Mouse (Mus musculus): ENCODE results near the gene Il27ra. TPM values are rescaled to one million over a fixed set of nuclear protein-coding genes. Genes with fewer than 3 reads are reported as not detected.
A peak's percentile ranks its signal among the peaks of the same experiment; 100 is the strongest.

Il27ra gene
- total and polyA plus RNA-seq, 3 experiments, result 3.2 to 4.6 (median 3.7) TPM

DNA sequence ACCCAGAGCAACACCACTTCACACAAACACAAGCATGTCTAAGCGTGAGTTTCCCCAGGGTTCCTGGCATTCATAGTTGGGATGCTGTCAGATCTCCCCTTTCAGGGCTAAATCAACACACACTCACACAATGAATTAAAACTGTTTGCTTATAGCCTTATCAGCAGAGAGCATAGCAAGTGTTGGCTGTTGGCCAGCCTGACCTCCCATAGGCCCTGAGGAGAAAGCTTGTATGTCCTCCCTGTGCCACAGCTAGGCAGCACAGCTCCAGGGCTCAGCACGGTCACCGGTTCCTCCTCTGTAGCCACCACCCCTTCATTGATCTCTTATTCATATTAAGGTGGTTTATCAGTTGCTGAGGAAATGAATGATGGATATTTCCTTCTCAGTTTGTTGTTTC, 10.4 kb upstream of the Il27ra start:
- no peak overlapping the region for H3K27ac ChIP-seq

DNA sequence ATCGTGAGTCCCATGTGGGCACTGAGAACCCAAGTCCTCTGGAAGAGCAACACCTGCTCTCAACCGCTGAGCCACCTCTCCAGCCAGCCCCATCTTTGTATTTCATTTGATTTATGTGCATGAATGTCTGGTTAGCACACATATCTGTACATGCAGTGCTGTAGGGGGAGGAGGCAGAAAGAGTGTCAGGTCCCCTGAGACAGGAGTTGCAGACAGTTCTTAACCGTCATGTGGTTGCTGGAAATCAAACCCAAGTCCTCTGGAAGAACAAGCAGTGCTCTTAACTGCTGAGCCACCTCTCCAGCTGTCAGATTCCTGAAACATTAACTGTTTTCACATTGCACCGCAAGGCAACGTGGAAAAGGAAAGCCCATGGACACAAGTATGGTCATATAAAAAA, 5.8 kb upstream of the Il27ra start:
- Histone ChIP-seq H3K4me3 (no peak overlapping the region), H3K27me3 (ENCODE audit: control insufficient read depth, insufficient read depth, low read length) (no peaks in the 10 kb centered on the region; the same call in 1 of the 2 replicates), H3K4me1 (ENCODE audit: control insufficient read depth, insufficient read depth, low read length) (no peaks in the 10 kb centered on the region), H3K9ac (ENCODE audit: low read depth, low read length) (no peak overlapping the region), H3K79me2 (replicated peaks; ENCODE audit: control insufficient read depth, insufficient read depth, low read length) (no peaks in the 10 kb centered on the region), H3K27ac (no peak overlapping the region), H3K36me3 (ENCODE audit: control insufficient read depth, insufficient read depth, low read length) (no peaks in the 10 kb centered on the region)
- 72% methylated on average over 5 of the region's 5 CpGs for WGBS
- no peak for TF ChIP-seq POLR2A (IDR thresholded peaks at IDR 0.05; ENCODE audit: insufficient read depth, low read depth, low read length)
- TF ChIP-seq EP300 (IDR thresholded peaks at IDR 0.05; ENCODE audit: insufficient read depth, low read depth, low read length), result no peak
- TF ChIP-seq CTCF (IDR thresholded peaks at IDR 0.05), result no peak
- DNase-seq, result no peak
- intact Hi-C loops (cut with DNase I), result no loop called here

More for the DNA sequence above, 10.4 kb upstream of the Il27ra start:
- DNase-seq, result no peak
- intact Hi-C loops (cut with DNase I), result no loop called here
- Histone ChIP-seq H3K27me3 (ENCODE audit: control insufficient read depth, insufficient read depth, low read length) (no peaks in the 10 kb centered on the region), H3K4me1 (ENCODE audit: control insufficient read depth, insufficient read depth, low read length) (no peaks in the 10 kb centered on the region), H3K9ac (ENCODE audit: low read depth, low read length) (no peak overlapping the region), H3K36me3 (ENCODE audit: control insufficient read depth, insufficient read depth, low read length) (no peaks in the 10 kb centered on the region), H3K4me3 (no peak overlapping the region), H3K79me2 (replicated peaks; ENCODE audit: control insufficient read depth, insufficient read depth, low read length) (no peaks in the 10 kb centered on the region)
- WGBS, result 26% methylated on average over 3 of the region's 3 CpGs
- TF ChIP-seq EP300 (IDR thresholded peaks at IDR 0.05; ENCODE audit: insufficient read depth, low read depth, low read length), result no peak
- no peak for TF ChIP-seq POLR2A (IDR thresholded peaks at IDR 0.05; ENCODE audit: insufficient read depth, low read depth, low read length)
- no peak for TF ChIP-seq CTCF (IDR thresholded peaks at IDR 0.05)

DNA sequence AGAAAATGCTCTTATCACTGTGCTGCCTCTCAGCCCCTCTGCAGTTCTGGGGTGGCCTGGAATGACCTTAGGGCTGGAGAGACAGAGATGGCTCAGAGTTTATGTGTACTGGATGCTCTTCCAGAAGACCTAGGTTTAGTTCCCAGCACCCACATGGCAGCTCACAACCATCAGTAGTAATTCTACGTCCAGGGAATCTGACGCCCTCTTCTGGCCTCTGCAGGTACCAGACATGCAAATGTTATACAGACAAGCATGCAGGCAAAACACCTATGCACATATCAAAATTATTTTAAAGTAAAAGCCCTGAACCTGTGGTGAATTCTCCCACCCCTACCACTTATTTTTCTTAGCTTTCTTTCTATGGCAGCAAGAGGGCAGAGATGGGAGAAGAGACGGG, 4.1 kb upstream of the Il27ra start:
- 85% methylated on average over 3 of the region's 3 CpGs for WGBS
- Histone ChIP-seq H3K36me3 (ENCODE audit: control insufficient read depth, insufficient read depth, low read length) (no peaks in the 10 kb centered on the region), H3K27me3 (ENCODE audit: control insufficient read depth, insufficient read depth, low read length) (no peaks in the 10 kb centered on the region; the same call in 1 of the 2 replicates), H3K9ac (ENCODE audit: low read depth, low read length) (no peak overlapping the region), H3K79me2 (replicated peaks; ENCODE audit: control insufficient read depth, insufficient read depth, low read length) (no peaks in the 10 kb centered on the region), H3K4me3 (no peak overlapping the region), H3K4me1 (ENCODE audit: control insufficient read depth, insufficient read depth, low read length) (no peaks in the 10 kb centered on the region), H3K27ac (no peak overlapping the region)
- intact Hi-C loops (cut with DNase I), result no loop called here
- no peak for DNase-seq
- TF ChIP-seq POLR2A (IDR thresholded peaks at IDR 0.05; ENCODE audit: insufficient read depth, low read depth, low read length) (no peak), CTCF (IDR thresholded peaks at IDR 0.05) (no peak), EP300 (IDR thresholded peaks at IDR 0.05; ENCODE audit: insufficient read depth, low read depth, low read length) (no peak)

DNA sequence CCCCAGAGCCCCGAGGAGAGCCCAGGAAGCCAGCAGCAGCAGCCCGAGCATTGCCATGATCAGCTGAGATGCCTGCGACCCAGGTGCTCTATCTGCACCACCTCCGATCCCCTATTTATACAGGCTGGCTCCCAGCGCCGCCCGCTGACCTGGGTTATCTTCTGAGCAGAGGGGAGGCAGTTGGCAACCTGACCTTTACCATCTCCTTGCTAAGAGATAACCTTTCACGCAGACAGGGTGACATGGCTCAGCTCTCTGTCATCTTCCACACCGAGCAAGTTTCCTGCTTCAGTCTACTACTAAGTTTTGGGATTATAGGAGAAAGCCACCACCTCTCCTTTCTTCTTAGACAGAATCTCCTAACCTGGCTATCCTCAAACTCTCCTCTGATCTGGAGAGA, 2.5 kb upstream of the Il27ra start, which contains the start of gene Rln3:
Gene Rln3, minus strand, starts transcription at position 101 of the 400 bp plus-strand sequence.
- no peak for TF ChIP-seq EP300 (IDR thresholded peaks at IDR 0.05; ENCODE audit: insufficient read depth, low read depth, low read length)
- TF ChIP-seq CTCF (IDR thresholded peaks at IDR 0.05), result no peak
- TF ChIP-seq POLR2A (IDR thresholded peaks at IDR 0.05; ENCODE audit: insufficient read depth, low read depth, low read length), result no peak
- Histone ChIP-seq H3K36me3 (ENCODE audit: control insufficient read depth, insufficient read depth, low read length) (no peaks in the 10 kb centered on the region), H3K9ac (ENCODE audit: low read depth, low read length) (no peak within 1 kb of the TSS; the same call in 1 of the 2 replicates), H3K79me2 (replicated peaks; ENCODE audit: control insufficient read depth, insufficient read depth, low read length) (no peaks in the 10 kb centered on the region), H3K27ac (no peak within 1 kb of the TSS), H3K4me3 (no peak within 1 kb of the TSS), H3K27me3 (ENCODE audit: control insufficient read depth, insufficient read depth, low read length) (no peaks in the 10 kb centered on the region; the same call in 1 of the 2 replicates), H3K4me1 (ENCODE audit: control insufficient read depth, insufficient read depth, low read length) (no peaks in the 10 kb centered on the region)
- intact Hi-C loops (cut with DNase I), result no loop called here
- WGBS, result 29% methylated on average over 9 of the region's 9 CpGs
- no peak for DNase-seq

DNA sequence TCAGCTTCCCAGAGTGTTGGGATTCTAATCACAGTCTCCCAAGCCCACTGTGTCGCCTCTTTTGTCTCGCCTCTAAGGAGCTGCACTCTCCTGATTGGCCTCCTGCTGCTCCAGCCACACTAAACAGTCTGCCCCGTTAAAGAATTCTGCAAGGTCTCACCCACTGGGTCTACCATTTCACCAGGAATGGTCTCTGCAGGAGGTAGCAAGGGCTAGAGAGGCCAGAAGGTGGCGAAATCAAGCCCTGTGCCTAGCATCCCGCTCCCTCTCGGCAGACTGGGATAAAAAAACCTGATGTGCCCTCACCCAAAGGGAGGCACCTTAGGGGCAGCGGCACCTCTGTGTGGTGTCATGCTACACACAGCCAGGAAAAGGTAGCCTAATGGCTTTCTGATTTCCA, 1.7 kb upstream of the Il27ra start:
- WGBS, result 50% methylated on average over 7 of the region's 7 CpGs
- TF ChIP-seq EP300 (IDR thresholded peaks at IDR 0.05; ENCODE audit: insufficient read depth, low read depth, low read length), result no peak
- no peak for TF ChIP-seq POLR2A (IDR thresholded peaks at IDR 0.05; ENCODE audit: insufficient read depth, low read depth, low read length)
- no peak for TF ChIP-seq CTCF (IDR thresholded peaks at IDR 0.05)
- DNase-seq, result no peak
- H3K4me3 ChIP-seq, result no peak overlapping the region
- no peak overlapping the region for H3K27ac ChIP-seq
- H3K9ac ChIP-seq (ENCODE audit: low read depth, low read length), result no peak overlapping the region
- no peaks in the 10 kb centered on the region for H3K36me3 ChIP-seq (ENCODE audit: control insufficient read depth, insufficient read depth, low read length)
- H3K27me3 ChIP-seq (ENCODE audit: control insufficient read depth, insufficient read depth, low read length), result no peaks in the 10 kb centered on the region; the same call in 1 of the 2 replicates
- intact Hi-C loops (cut with DNase I), result no loop called here
- no peaks in the 10 kb centered on the region for H3K79me2 ChIP-seq (replicated peaks; ENCODE audit: control insufficient read depth, insufficient read depth, low read length)
- H3K4me1 ChIP-seq (ENCODE audit: control insufficient read depth, insufficient read depth, low read length), result no peaks in the 10 kb centered on the region; the same call in 1 of the 2 replicates

DNA sequence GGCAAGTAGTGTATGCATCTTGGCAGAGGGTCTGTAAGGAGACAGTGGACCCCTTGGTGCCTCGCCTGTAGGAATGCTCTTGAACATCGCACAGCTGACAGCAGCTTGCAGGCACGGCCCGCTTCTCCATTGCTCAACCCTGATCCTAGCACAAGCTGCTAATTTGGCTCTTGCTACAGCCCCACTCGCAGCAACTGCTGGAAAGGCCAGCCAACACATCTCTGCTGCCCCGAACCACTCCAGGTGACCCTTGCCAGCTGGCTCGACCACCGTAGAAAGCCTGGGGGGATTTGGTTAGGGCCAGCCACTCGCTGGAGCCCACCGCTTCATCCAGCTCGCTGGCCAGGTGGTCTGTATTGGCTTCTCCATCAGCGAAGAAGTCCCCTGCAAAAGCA, 556 bp upstream of the Il27ra start:
- TF ChIP-seq POLR2A (IDR thresholded peaks at IDR 0.05; ENCODE audit: insufficient read depth, low read depth, low read length), result no peak
- H3K27me3 ChIP-seq (ENCODE audit: control insufficient read depth, insufficient read depth, low read length), result no peaks in the 10 kb centered on the region; the same call in 1 of the 2 replicates
- peak overlapping the region; percentile 61 for H3K4me3 ChIP-seq
- H3K9ac ChIP-seq (ENCODE audit: low read depth, low read length), result peak overlapping the region; percentile 58
- H3K79me2 ChIP-seq (replicated peaks; ENCODE audit: control insufficient read depth, insufficient read depth, low read length), result no peaks in the 10 kb centered on the region
- intact Hi-C loops (cut with DNase I), result loop anchor here (1.0 kb wide), 1 partner anchor 60 kb away; no protein-coding TSS in a partner anchor
- DNase-seq, result peak; percentile 53 to 60
- peak overlapping the region; percentile 58; the same call in 1 of the 2 replicates for H3K27ac ChIP-seq
- WGBS, result 52% methylated on average over 12 of the region's 12 CpGs
- H3K36me3 ChIP-seq (ENCODE audit: control insufficient read depth, insufficient read depth, low read length), result no peaks in the 10 kb centered on the region
- H3K4me1 ChIP-seq (ENCODE audit: control insufficient read depth, insufficient read depth, low read length), result no peaks in the 10 kb centered on the region; the same call in 1 of the 2 replicates

Measured in heart, adult 2 months (tissue).